Mouse (Mus musculus) naive thymus-derived CD4-positive, alpha-beta T cell, adult 5 months (primary cell): ENCODE data around the gene Ppp4r3b. TPM values are rescaled to one million over a fixed set of nuclear protein-coding genes. Genes with fewer than 3 reads are reported as not detected.

Experiments
- polyA plus RNA-seq: library from polyadenylated mRNA; unstranded; fragments of 100-300 nt; shearing (Covaris generic); gene quantifications from one replicate; pipeline ENCODE4 v1.2.1, GENCODE M21; 2017

Ppp4r3b gene
- 141 TPM for polyA plus RNA-seq

DNA sequence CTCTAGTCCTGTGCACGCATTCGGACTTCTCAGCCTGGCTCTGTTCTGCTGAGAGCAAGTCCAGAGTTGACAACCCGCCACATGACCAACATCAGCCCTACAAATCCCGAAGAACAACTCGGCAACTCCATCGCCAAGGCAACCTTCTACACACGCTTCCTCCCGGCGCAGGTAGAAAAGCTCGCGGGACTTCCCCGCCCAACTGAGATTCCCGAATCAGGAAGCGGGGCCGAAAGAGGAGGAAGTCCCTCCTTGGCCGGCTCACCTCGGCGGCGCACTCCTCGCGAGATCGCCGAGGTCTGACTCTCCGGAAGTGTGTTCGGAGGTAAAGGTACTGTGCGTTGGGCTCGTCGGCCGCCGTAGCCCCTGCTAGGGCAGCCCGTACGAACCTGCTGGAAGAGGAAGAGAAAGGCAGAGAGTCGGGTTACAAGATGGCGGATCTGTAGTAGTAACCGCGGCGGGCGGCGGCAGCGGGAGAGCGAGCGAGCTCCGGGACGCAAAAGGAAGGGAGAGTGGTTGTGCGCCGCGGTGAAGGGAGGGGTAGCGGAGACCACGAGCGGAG lies at the start of gene Ppp4r3b:
Gene Ppp4r3b (plus strand): TSS at position 328 of the 562 bp plus-strand sequence.

DNA sequence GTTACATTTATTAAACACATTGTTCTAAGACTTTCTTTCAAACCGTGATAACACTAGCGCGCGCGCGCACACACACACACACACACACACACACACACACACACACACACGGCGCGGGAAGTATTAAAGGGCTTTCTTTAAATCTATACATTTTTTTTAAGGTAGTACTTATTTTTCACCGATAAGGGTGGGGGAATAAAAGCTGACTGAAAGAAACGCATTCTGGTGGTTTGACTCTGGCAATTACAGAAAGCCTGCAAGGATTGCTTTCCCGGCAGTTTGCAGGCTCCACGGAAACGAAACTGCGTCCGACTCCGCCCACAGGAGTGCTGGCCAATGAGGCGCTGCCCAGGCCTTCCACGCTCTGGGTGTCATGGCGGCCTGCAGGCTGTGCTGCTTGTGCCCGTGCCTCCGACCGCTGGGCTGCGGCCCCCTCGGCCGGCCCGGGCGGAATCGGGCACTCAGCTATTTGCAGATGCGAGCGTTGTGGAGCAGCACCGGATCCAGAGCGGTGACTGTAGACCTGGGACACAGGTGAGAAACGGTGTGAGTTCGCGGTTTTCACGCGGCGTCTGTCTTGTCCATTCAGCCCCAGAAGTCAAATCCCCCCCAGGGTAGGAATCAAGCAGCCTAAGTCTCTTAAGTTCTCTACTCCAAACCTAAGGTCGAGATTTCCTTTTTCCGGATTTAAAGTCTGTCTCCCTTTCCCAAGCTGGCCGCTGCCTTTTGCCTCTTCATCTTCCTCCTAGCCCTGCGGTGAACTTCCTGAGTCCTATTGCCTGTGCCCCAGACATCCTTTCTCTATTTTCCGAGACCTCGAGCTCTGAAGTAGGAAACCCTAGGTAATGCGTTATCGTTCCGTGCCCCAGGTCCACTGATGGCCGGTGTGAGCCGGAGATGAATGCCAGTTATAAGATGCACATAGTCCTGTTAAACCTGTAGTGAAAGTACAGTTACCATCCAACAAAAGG lies 42.0 kb upstream of the Ppp4r3b start, which contains the start of gene Pnpt1:
Gene Pnpt1 (plus strand): TSS at position 360 of the 971 bp plus-strand sequence.

DNA sequence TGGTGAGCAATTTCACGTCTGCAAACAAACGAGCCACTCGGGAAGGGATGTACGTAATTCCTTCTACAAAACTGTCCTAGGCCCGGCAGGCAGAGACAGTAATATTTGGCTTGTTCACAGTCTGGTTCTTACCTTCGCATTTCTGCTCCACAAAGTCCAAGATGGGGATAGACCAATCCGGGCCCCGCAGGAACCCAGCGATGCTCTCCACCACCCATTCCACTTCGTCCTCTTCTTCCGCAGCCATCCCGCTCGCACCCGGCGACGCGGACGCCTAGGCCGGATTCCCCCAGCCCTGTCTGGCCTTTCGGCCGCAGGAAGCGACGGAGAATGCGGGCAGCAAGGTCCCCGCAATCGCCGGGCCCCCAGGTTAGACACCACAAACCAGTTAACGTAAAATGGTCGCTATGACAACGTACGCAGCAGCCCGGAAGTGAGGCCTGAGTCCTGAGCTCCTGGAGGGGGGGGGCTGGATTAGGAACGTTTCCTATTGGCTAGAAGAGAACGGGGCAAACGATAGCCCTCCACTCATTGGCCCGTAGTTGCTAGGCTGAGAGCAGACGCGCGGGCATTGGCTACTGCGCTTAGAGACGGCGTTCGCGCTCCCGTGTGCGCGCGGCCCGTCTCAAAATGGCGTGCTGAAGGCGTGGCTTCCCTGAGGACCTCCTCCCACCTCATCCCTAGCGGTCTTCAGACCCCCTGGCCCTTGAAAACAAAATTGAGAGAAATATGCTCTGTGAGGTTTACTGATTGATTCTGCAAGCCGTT lies 74.4 kb downstream of the Ppp4r3b start, which contains the start of gene Cfap36:
Gene Cfap36 (minus strand): TSS at position 527 of the 768 bp plus-strand sequence.

Other genes starting within 250 kb of the Ppp4r3b start
- gene Pnpt1, start 42.1 kb upstream of the Ppp4r3b start, polyA plus RNA-seq: 32.8 TPM
- 17.3 TPM for gene Cfap36, start 74.5 kb downstream of the Ppp4r3b start, polyA plus RNA-seq
- gene Ccdc88a, start 200.8 kb downstream of the Ppp4r3b start, polyA plus RNA-seq: 1.2 TPM